Mouse (Mus musculus): ENCODE results near the gene Cct5.
A peak's percentile ranks its signal among the peaks of the same experiment; 100 is the strongest.

Cct5 gene

GRCm38 (mm10) chr15:31601646-31602374 lies at the start of gene Cct5, which contains the start of gene Fam173b:
Gene Cct5, minus strand, starts transcription at chr15:31601804.
Gene Fam173b, plus strand, starts transcription at chr15:31601852.
- peak; percentile 99 for DNase-seq

GRCm38 (mm10) chr15:31650821-31651220 lies 49.2 kb upstream of the Cct5 start:
- no peak for DNase-seq

GRCm38 (mm10) chr15:31649691-31650090 lies 48.1 kb upstream of the Cct5 start:
- no peak for DNase-seq

GRCm38 (mm10) chr15:31647851-31648569 lies 46.4 kb upstream of the Cct5 start:
- DNase-seq, result no peak

GRCm38 (mm10) chr15:31647225-31647624 lies 45.6 kb upstream of the Cct5 start:
- DNase-seq, result no peak

- no peak for DNase-seq
Observed at GRCm38 (mm10) chr15:31636091-31636595, 34.5 kb upstream of the Cct5 start.

- no peak for DNase-seq
Observed at GRCm38 (mm10) chr15:31634582-31634981, 33.0 kb upstream of the Cct5 start.

- DNase-seq, result no peak
Observed at GRCm38 (mm10) chr15:31632478-31632877, 30.9 kb upstream of the Cct5 start.

- DNase-seq, result no peak
Observed at GRCm38 (mm10) chr15:31631396-31631858, 29.8 kb upstream of the Cct5 start.

- no peak for DNase-seq
Observed at GRCm38 (mm10) chr15:31629556-31629955, 28.0 kb upstream of the Cct5 start.

GRCm38 (mm10) chr15:31628180-31628579 lies 26.6 kb upstream of the Cct5 start:
- no peak for DNase-seq

- DNase-seq, result no peak
Observed at GRCm38 (mm10) chr15:31627277-31628154, 25.9 kb upstream of the Cct5 start.

GRCm38 (mm10) chr15:31619521-31619920 lies 17.9 kb upstream of the Cct5 start:
- DNase-seq, result no peak

GRCm38 (mm10) chr15:31617261-31617660 lies 15.7 kb upstream of the Cct5 start:
- DNase-seq, result no peak

- DNase-seq, result no peak
Observed at GRCm38 (mm10) chr15:31614666-31615065, 13.1 kb upstream of the Cct5 start.

GRCm38 (mm10) chr15:31613826-31614453 lies 12.3 kb upstream of the Cct5 start:
- no peak for DNase-seq

GRCm38 (mm10) chr15:31611976-31612375 lies 10.4 kb upstream of the Cct5 start:
- DNase-seq, result no peak

GRCm38 (mm10) chr15:31611027-31611426 lies 9.4 kb upstream of the Cct5 start:
- no peak for DNase-seq

GRCm38 (mm10) chr15:31606821-31607220 lies 5.2 kb upstream of the Cct5 start:
- no peak for DNase-seq

GRCm38 (mm10) chr15:31603113-31603512 lies 1.5 kb upstream of the Cct5 start:
- DNase-seq, result no peak

GRCm38 (mm10) chr15:31602426-31602825 lies 822 bp upstream of the Cct5 start:
- DNase-seq, result peak; percentile 64

GRCm38 (mm10) chr15:31601279-31601645 lies 342 bp downstream of the Cct5 start:
- no peak for DNase-seq

GRCm38 (mm10) chr15:31599834-31600233 lies 1.8 kb downstream of the Cct5 start:
- no peak for DNase-seq

Measured in cerebellum, adult 8-10 months (tissue).